Mouse (Mus musculus): ENCODE data around the gene Fip1l1.

DNA sequence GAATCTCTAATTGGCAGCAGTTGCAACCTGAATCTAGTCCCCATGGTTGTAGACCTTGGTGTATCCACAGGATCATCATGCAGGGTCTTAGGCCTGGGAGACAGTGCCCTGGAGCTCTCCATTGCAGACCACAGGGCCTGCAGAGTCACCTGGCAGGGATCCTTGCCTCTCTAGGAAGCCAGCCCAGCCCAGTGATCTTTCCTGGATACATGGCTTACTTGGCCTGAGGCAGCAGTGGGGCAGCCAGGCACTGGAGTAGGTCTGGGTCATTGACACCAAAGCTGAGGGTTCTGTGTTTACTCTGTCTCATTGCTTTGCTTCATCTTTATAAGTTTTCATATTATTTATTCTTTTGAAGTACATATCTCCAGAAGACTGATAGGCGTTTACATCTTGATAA, 25.9 kb downstream of the Fip1l1 start:
- no peak for TF ChIP-seq CTCF (IDR thresholded peaks at IDR 0.05; ENCODE audit: extremely low read depth, insufficient read depth, insufficient read length, insufficient replicate concordance)
- no peak for TF ChIP-seq POLR2A (IDR thresholded peaks at IDR 0.05; ENCODE audit: low read depth, low read length)

Data from spleen, adult 2 months (tissue).